Comparison of ENCODE assay signal across 8 mouse cellular contexts in genomic region chr11:49245634-49246415, GRCm38 (mm10). TPM values are rescaled to one million over a fixed set of nuclear protein-coding genes. Genes with fewer than 3 reads are reported as not detected.
A peak's percentile ranks its signal among the peaks of the same experiment; 100 is the strongest.
DNase-seq lines count a peak whose midpoint lies in the region; ATAC-seq and TF ChIP-seq lines count a peak whose summit lies in the region.

No protein-coding gene starts in this region.

- no peak for DNase-seq in forebrain, embryonic 10.5 days (ENCODE audit: extremely low spot score, low spot score)
- DNase-seq in 3T3-L1 (ENCODE audit: low read depth, low spot score), result peak; percentile 55
- no peak for DNase-seq in forebrain, postnatal 0 days
- DNase-seq in lung, postnatal 36 days, result peak; percentile 66
- no peak for DNase-seq in embryo, embryonic 11 days
- no peak for DNase-seq in cerebellum, adult 11 months

- H3K9me3 ChIP-seq in forebrain, embryonic 10.5 days, result no peaks in the 10 kb centered on the region
- H3K9me3 ChIP-seq in forebrain, embryonic 15.5 days, result no peaks in the 10 kb centered on the region
- no peaks in the 10 kb centered on the region for H3K9me3 ChIP-seq in forebrain, postnatal 0 days (ENCODE audit: low read length)

- H3K4me2 ChIP-seq in forebrain, embryonic 15.5 days (replicated peaks), result no peak overlapping the region
- peak overlapping the region; percentile 56; the same call in 1 of the 2 replicates for H3K4me2 ChIP-seq in forebrain, postnatal 0 days (ENCODE audit: low read depth)

- peak overlapping the region; percentile 92; the same call in 1 of the 2 replicates for H3K27ac ChIP-seq in forebrain, embryonic 10.5 days
- H3K27ac ChIP-seq in forebrain, embryonic 15.5 days (replicated peaks), result no peak overlapping the region
- no peak overlapping the region for H3K27ac ChIP-seq in forebrain, postnatal 0 days (ENCODE audit: low read depth, low read length)

- TF ChIP-seq CTCF in forebrain, postnatal 0 days (IDR thresholded peaks at IDR 0.05; ENCODE audit: low read depth), result no peak

- no peak for ATAC-seq in forebrain, embryonic 15.5 days (replicated peaks)
- ATAC-seq in forebrain, postnatal 0 days, result no peak
- ATAC-seq in CD4-positive, CD25-positive, alpha-beta regulatory T cell, adult 4 months, result no peak

- H3K27me3 ChIP-seq in forebrain, embryonic 10.5 days (ENCODE audit: poor library complexity, severe bottlenecking), result no peaks in the 10 kb centered on the region
- H3K27me3 ChIP-seq in forebrain, embryonic 15.5 days, result no peaks in the 10 kb centered on the region
- no peaks in the 10 kb centered on the region for H3K27me3 ChIP-seq in forebrain, postnatal 0 days (ENCODE audit: insufficient read depth, low read length)

- H3K36me3 ChIP-seq in forebrain, embryonic 10.5 days (replicated peaks), result no peaks in the 10 kb centered on the region
- no peaks in the 10 kb centered on the region for H3K36me3 ChIP-seq in forebrain, embryonic 15.5 days
- H3K36me3 ChIP-seq in forebrain, postnatal 0 days (ENCODE audit: insufficient read depth), result no peaks in the 10 kb centered on the region

- peak overlapping the region; percentile 65 for H3K4me3 ChIP-seq in forebrain, embryonic 10.5 days
- no peak overlapping the region for H3K4me3 ChIP-seq in forebrain, embryonic 15.5 days
- H3K4me3 ChIP-seq in forebrain, postnatal 0 days (ENCODE audit: low read depth, low read length), result no peak overlapping the region

- H3K4me1 ChIP-seq in forebrain, embryonic 10.5 days, result peaks cover 66% of the 10 kb centered on the region
- peaks cover 36% of the 10 kb centered on the region for H3K4me1 ChIP-seq in forebrain, embryonic 15.5 days
- peaks cover 22% of the 10 kb centered on the region for H3K4me1 ChIP-seq in forebrain, postnatal 0 days (ENCODE audit: insufficient read depth)

- H3K9ac ChIP-seq in forebrain, embryonic 15.5 days (replicated peaks), result no peak overlapping the region
- peak overlapping the region; percentile 14; the same call in 1 of the 2 replicates for H3K9ac ChIP-seq in forebrain, postnatal 0 days

- WGBS in forebrain, embryonic 10.5 days, result 28% methylated on average over 12 of the region's 12 CpGs
- 30% methylated on average over 12 of the region's 12 CpGs for WGBS in forebrain, embryonic 15.5 days
- 30% methylated on average over 12 of the region's 12 CpGs for whole genome bisulfite sequencing in forebrain, postnatal 0 days

RNA-seq across cellular contexts. Expression of gene Mgat1, which starts 1.8 kb away (rescaled TPM):
- 39.6 and 44.9 TPM in 2 replicates for polyA plus RNA-seq in forebrain, embryonic 10.5 days (2016; fragmentation: Nextera tagmentation; extraction: Ambion mirVana)
- 30.2 and 30.3 TPM in 2 replicates for polyA plus RNA-seq in forebrain, embryonic 15.5 days (2015; fragmentation: Nextera tagmentation; extraction: Ambion mirVana)
- 63.3 and 75.7 TPM in 2 replicates for total RNA-seq in forebrain, postnatal 0 days (2014; rRNA removed)
- 25.3 and 28.1 TPM in 2 replicates for polyA plus RNA-seq in forebrain, postnatal 0 days (2015; fragmentation: Nextera tagmentation; extraction: Ambion mirVana)
- polyA plus RNA-seq in CD4-positive, CD25-positive, alpha-beta regulatory T cell, adult 4 months (2017; shearing (Covaris generic)), result 100 to 1,000 TPM in 1 of 2 experiments, 10 to 100 TPM in 1; 70.9 to 106 TPM

RNA-seq across cellular contexts. Expression of gene Olfr1393, which starts 32.3 kb away (rescaled TPM):
- 0.07 TPM in 1 of 2 replicates, not detected in the other for polyA plus RNA-seq in forebrain, embryonic 10.5 days (2016; fragmentation: Nextera tagmentation; extraction: Ambion mirVana)
- polyA plus RNA-seq in forebrain, embryonic 15.5 days (2015; fragmentation: Nextera tagmentation; extraction: Ambion mirVana), result not detected in 2 replicates
- 0.08 and 0.48 TPM in 2 replicates for total RNA-seq in forebrain, postnatal 0 days (2014; rRNA removed)
- polyA plus RNA-seq in forebrain, postnatal 0 days (2015; fragmentation: Nextera tagmentation; extraction: Ambion mirVana), result 0.10 TPM in 1 of 2 replicates, not detected in the other
- under 1 TPM in 1 of 2 experiments, not detected in 1; 0.28 TPM for polyA plus RNA-seq in CD4-positive, CD25-positive, alpha-beta regulatory T cell, adult 4 months (2017; shearing (Covaris generic))

RNA-seq across cellular contexts. Expression of gene Olfr1392, which starts 39.3 kb away (rescaled TPM):
- not detected in 2 replicates for polyA plus RNA-seq in forebrain, embryonic 10.5 days (2016; fragmentation: Nextera tagmentation; extraction: Ambion mirVana)
- polyA plus RNA-seq in forebrain, embryonic 15.5 days (2015; fragmentation: Nextera tagmentation; extraction: Ambion mirVana), result not detected in 2 replicates
- total RNA-seq in forebrain, postnatal 0 days (2014; rRNA removed), result 0.31 and 0.95 TPM in 2 replicates
- polyA plus RNA-seq in forebrain, postnatal 0 days (2015; fragmentation: Nextera tagmentation; extraction: Ambion mirVana), result 0.12 TPM in 1 of 2 replicates, not detected in the other
- not detected for polyA plus RNA-seq in CD4-positive, CD25-positive, alpha-beta regulatory T cell, adult 4 months (2017; shearing (Covaris generic))

RNA-seq across cellular contexts. Expression of gene Zfp62, which starts 42.7 kb away (rescaled TPM):
- polyA plus RNA-seq in forebrain, embryonic 10.5 days (2016; fragmentation: Nextera tagmentation; extraction: Ambion mirVana), result 42.3 and 49.2 TPM in 2 replicates
- polyA plus RNA-seq in forebrain, embryonic 15.5 days (2015; fragmentation: Nextera tagmentation; extraction: Ambion mirVana), result 54.7 and 55.1 TPM in 2 replicates
- 55.8 and 59.5 TPM in 2 replicates for total RNA-seq in forebrain, postnatal 0 days (2014; rRNA removed)
- polyA plus RNA-seq in forebrain, postnatal 0 days (2015; fragmentation: Nextera tagmentation; extraction: Ambion mirVana), result 23.9 and 25.5 TPM in 2 replicates
- 10 to 100 TPM; 60.2 to 62.0 TPM for polyA plus RNA-seq in CD4-positive, CD25-positive, alpha-beta regulatory T cell, adult 4 months (2017; shearing (Covaris generic))

RNA-seq across cellular contexts. Expression of gene Olfr10, which starts 58.7 kb away (rescaled TPM):
- not detected in 2 replicates for polyA plus RNA-seq in forebrain, embryonic 10.5 days (2016; fragmentation: Nextera tagmentation; extraction: Ambion mirVana)
- not detected in 2 replicates for polyA plus RNA-seq in forebrain, embryonic 15.5 days (2015; fragmentation: Nextera tagmentation; extraction: Ambion mirVana)
- total RNA-seq in forebrain, postnatal 0 days (2014; rRNA removed), result 0.10 TPM in 1 of 2 replicates, not detected in the other
- polyA plus RNA-seq in forebrain, postnatal 0 days (2015; fragmentation: Nextera tagmentation; extraction: Ambion mirVana), result not detected in 2 replicates
- polyA plus RNA-seq in CD4-positive, CD25-positive, alpha-beta regulatory T cell, adult 4 months (2017; shearing (Covaris generic)), result not detected

Comparison
In these comparisons a context has a peak if more than half of its experiments do, and no peak if none do; other contexts are left out.
1. DNase-seq: peak in 3T3-L1 (single experiment) and lung, postnatal 36 days (single experiment); none in forebrain, embryonic 10.5 days (single experiment), forebrain, postnatal 0 days (single experiment), embryo, embryonic 11 days (single experiment) and cerebellum, adult 11 months (single experiment).